Mouse (Mus musculus) hindbrain, embryonic 12.5 days (tissue): ENCODE data around the gene Ddx58. TPM values are rescaled to one million over a fixed set of nuclear protein-coding genes. Genes with fewer than 3 reads are reported as not detected.
A peak's percentile ranks its signal among the peaks of the same experiment; 100 is the strongest.

Experiments used
- ATAC-seq: fragments of 200-750 bp; cut with Nextera tagmentation; 2 replicates; pipeline ENCODE4 v1.8.0; 2017; ENCODE audit warnings: moderate TSS enrichment; ENCODE audit not compliant: low FRiP score
- H3K27ac ChIP-seq: fragments of 300-500 bp; sonication (generic); 2 replicates; pipeline ENCODE4 v1.5.1; 2016; ENCODE audit warnings: mild to moderate bottlenecking
- H3K27me3 ChIP-seq: fragments of 300-500 bp; sonication (generic); 2 replicates; pipeline ENCODE4 v1.6.1; 2016; ENCODE audit warnings: mild to moderate bottlenecking
- H3K36me3 ChIP-seq: fragments of 300-500 bp; sonication (generic); 2 replicates; pipeline ENCODE4 v1.6.1; 2016; ENCODE audit warnings: mild to moderate bottlenecking
- H3K4me1 ChIP-seq: fragments of 300-500 bp; sonication (generic); 2 replicates; pipeline ENCODE4 v1.6.1; 2016
- H3K4me2 ChIP-seq: fragments of 300-500 bp; sonication (generic); replicated peaks from 2 replicates; pipeline ENCODE4 v1.6.1; 2016; ENCODE audit warnings: mild to moderate bottlenecking
- H3K4me3 ChIP-seq: fragments of 300-500 bp; sonication (generic); 2 replicates; pipeline ENCODE4 v1.5.1; 2016; ENCODE audit warnings: mild to moderate bottlenecking
- H3K9ac ChIP-seq: fragments of 300-500 bp; sonication (generic); 2 replicates; pipeline ENCODE4 v1.6.1; 2016; ENCODE audit warnings: mild to moderate bottlenecking, moderate library complexity
- H3K9me3 ChIP-seq: fragments of 300-500 bp; sonication (generic); replicated peaks from 2 replicates; pipeline ENCODE4 v1.6.1; 2016; ENCODE audit warnings: mild to moderate bottlenecking
- WGBS: fragments of 180-500 bp; shearing (Covaris S2); methylation state at CpG from one replicate; pipeline ENCODE4 v1.1.7; 2016; 5-methylcytosine and 5-hydroxymethylcytosine counted together
- polyA plus RNA-seq: library from polyadenylated mRNA; unstranded; fragments of >200 nt; fragmentation: Nextera tagmentation; extraction: Ambion mirVana; gene quantifications from 2 replicates; pipeline ENCODE4 v1.2.1, GENCODE M21; 2016

The Ddx58 gene
- polyA plus RNA-seq, 1 experiment from 2014 or later = 7.6 TPM

GRCm38 (mm10) chr4:40254385-40255103, 14.9 kb upstream of the Ddx58 start:
- H3K36me3 ChIP-seq = peaks cover 15% of the 10 kb centered on the region
- H3K27me3 ChIP-seq = no peaks in the 10 kb centered on the region
- WGBS = 86% methylated on average over 8 of the region's 8 CpGs
- H3K4me1 ChIP-seq = no peaks in the 10 kb centered on the region
- no peak overlapping the region for H3K4me2 ChIP-seq
- H3K9me3 ChIP-seq = no peaks in the 10 kb centered on the region
- H3K4me3 ChIP-seq = no peak overlapping the region
- ATAC-seq = no peak
- no peak overlapping the region for H3K9ac ChIP-seq
- H3K27ac ChIP-seq = no peak overlapping the region

DNA sequence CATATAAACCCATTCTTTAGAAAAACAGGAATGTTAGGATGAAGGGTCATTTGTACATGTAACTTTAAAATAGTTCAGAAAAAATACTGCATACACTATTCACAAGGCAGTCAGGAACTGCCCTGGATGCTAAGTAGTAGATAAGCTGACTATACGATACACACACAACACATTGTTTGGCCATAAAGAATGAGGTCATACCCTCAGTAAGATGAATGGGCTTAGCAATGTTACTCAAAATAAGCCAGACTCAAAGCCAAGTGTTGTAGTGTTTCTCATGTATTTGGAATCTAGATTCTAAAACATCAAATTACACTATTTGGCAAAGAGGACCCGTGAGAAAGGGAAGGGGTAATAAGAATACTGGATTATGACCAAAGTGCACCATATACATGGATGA, 14.1 kb upstream of the Ddx58 start:
- no peaks in the 10 kb centered on the region for H3K9me3 ChIP-seq
- ATAC-seq = no peak
- no peak overlapping the region for H3K4me2 ChIP-seq
- no peaks in the 10 kb centered on the region for H3K27me3 ChIP-seq
- H3K9ac ChIP-seq = no peak overlapping the region
- H3K27ac ChIP-seq = no peak overlapping the region
- WGBS = 85% methylated on average over 2 of the region's 2 CpGs
- peaks cover 10% of the 10 kb centered on the region; the same call in 1 of the 2 replicates for H3K36me3 ChIP-seq
- H3K4me3 ChIP-seq = no peak overlapping the region
- H3K4me1 ChIP-seq = no peaks in the 10 kb centered on the region

DNA sequence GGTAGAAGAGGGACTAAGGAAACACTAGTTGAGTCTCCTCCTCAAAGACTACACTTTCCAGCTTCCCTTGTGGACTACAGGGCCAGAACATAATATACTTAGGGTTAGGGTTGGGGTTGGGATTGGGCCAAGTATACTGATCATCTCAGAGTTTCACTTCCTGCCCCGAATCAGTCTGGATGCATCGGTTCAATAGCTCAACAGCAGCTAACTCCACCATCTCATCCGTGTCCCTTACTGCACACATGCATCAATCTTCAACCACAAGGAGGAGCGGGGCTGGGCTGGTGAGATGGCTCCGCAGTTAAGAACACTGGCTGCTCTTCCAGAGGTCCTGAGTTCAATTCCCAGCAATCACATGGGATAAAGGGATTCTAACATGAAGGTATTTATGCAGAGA, 11.4 kb upstream of the Ddx58 start:
- Histone ChIP-seq H3K27me3 (no peaks in the 10 kb centered on the region), H3K36me3 (no peaks in the 10 kb centered on the region), H3K9ac (no peak overlapping the region), H3K27ac (no peak overlapping the region), H3K4me2 (no peak overlapping the region), H3K9me3 (no peaks in the 10 kb centered on the region), H3K4me1 (no peaks in the 10 kb centered on the region), H3K4me3 (no peak overlapping the region)
- WGBS = 90% methylated on average over 5 of the region's 5 CpGs
- no peak for ATAC-seq

DNA sequence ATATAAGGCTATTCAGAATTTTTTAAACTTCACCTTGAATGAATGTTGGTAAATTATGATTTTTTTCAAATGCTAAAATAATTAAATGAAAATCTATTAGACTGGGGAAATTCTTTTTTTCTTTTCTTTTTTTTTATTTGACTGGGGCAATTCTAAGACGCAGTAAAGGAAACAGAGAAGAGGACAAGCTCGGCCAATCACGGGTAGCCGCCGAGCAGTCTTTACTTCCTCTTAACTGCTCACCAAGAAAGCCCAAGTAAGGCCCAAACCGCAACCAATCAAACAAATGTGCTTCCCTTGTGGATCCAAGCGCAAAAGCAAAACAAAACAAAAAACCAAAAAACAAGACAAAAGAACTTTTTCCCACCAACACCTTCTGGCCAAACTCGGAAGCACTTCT, 4.4 kb upstream of the Ddx58 start:
- no peak for ATAC-seq
- no peaks in the 10 kb centered on the region for H3K36me3 ChIP-seq
- H3K4me1 ChIP-seq = peaks cover 9% of the 10 kb centered on the region
- H3K27me3 ChIP-seq = no peaks in the 10 kb centered on the region
- no peak overlapping the region for H3K4me3 ChIP-seq
- 86% methylated on average over 8 of the region's 8 CpGs for WGBS
- H3K4me2 ChIP-seq = no peak overlapping the region
- no peak overlapping the region for H3K9ac ChIP-seq
- H3K9me3 ChIP-seq = no peaks in the 10 kb centered on the region
- no peak overlapping the region for H3K27ac ChIP-seq

GRCm38 (mm10) chr4:40243006-40243405, 3.4 kb upstream of the Ddx58 start:
- WGBS = 80% methylated on average over 4 of the region's 4 CpGs

DNA sequence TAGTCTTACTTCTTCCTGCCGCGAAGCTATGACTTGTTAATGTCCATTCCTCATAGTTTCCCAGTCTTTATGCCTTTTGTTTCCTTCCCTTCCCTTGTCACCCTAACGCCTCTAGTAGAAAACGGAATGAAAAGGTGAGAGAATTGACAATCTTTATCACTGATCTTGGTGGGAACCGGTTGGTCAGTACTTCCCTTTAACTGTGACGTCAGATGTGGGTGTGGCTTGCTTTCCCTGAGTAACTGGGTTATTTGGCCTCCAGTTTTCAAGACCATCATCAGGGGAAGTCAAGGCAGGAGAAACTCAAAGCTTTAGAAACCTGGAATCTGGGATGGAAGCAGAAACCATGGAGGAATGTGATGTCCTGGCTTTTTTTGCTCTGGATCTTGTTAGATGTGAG, 2.3 kb upstream of the Ddx58 start:
- no peaks in the 10 kb centered on the region for H3K27me3 ChIP-seq
- H3K4me3 ChIP-seq = no peak overlapping the region
- 51% methylated on average over 6 of the region's 6 CpGs for WGBS
- ATAC-seq = no peak
- no peaks in the 10 kb centered on the region for H3K9me3 ChIP-seq
- no peak overlapping the region for H3K9ac ChIP-seq
- H3K4me1 ChIP-seq = peaks cover 14% of the 10 kb centered on the region
- H3K27ac ChIP-seq = no peak overlapping the region
- no peaks in the 10 kb centered on the region for H3K36me3 ChIP-seq
- H3K4me2 ChIP-seq = no peak overlapping the region

More at GRCm38 (mm10) chr4:40243006-40243405, 3.4 kb upstream of the Ddx58 start:
- Histone ChIP-seq H3K4me3 (no peak overlapping the region), H3K27ac (no peak overlapping the region), H3K9me3 (no peaks in the 10 kb centered on the region), H3K9ac (no peak overlapping the region), H3K4me2 (no peak overlapping the region), H3K4me1 (peaks cover 14% of the 10 kb centered on the region), H3K27me3 (no peaks in the 10 kb centered on the region), H3K36me3 (no peaks in the 10 kb centered on the region)
- ATAC-seq = no peak

- no peaks in the 10 kb centered on the region for H3K27me3 ChIP-seq
- no peaks in the 10 kb centered on the region for H3K36me3 ChIP-seq
- peak overlapping the region; percentile 40 for H3K4me3 ChIP-seq
- H3K9me3 ChIP-seq = no peaks in the 10 kb centered on the region
- H3K4me1 ChIP-seq = peaks cover 14% of the 10 kb centered on the region
- H3K27ac ChIP-seq = no peak overlapping the region
- H3K9ac ChIP-seq = no peak overlapping the region
- peak overlapping the region; percentile 78 for H3K4me2 ChIP-seq
- ATAC-seq = peak; percentile 43; the same call in 1 of the 2 replicates
- 46% methylated on average over 5 of the region's 5 CpGs for WGBS
Measured at GRCm38 (mm10) chr4:40240272-40240744, 680 bp upstream of the Ddx58 start.

DNA sequence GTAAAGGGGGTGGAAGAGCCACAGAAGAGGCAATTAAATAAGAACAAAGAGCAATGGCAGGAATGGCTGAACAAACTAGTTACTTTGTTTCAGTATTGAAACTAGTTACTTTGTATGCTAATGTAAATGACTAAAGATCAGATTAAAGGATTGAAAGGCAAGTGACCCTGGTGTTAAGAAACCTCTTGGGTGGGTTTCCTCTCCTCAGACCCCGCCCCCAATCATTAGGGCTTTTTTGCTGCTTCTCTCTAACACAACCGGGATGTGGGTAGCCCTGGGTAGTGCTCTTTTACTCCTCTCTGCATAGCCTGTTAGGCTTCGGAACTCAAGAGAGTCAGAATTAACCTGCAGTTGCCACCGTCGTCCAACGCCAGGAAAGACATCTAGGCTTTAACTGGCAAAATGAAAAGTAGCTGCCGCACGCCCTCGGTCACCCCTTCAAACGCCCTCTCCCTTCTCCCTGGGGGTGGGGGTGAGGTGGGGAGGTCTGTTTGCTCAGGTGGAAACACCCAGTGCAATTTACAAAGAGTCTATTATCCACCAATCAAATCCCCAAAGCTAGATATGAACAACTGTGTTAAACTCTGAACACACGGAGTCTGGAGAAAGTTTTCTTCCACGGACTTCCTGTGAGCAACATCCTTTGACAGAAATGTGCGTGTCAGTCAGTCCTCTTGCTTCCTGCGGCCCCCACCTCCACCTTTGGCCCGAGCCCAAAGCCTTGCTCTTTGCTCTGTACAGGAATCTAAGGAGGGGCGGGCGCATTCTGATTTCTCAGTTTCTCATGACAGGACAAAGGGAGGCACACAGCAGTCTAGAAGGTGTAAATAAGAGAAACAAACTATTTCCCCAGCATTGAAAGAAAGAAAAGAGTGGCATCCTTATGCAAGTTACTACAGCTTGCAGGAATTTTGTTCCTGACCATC, 882 bp downstream of the Ddx58 start:
- Histone ChIP-seq H3K36me3 (no peaks in the 10 kb centered on the region), H3K9ac (peak overlapping the region; percentile 46), H3K4me3 (peak overlapping the region; percentile 40), H3K4me1 (peaks cover 14% of the 10 kb centered on the region), H3K27me3 (no peaks in the 10 kb centered on the region), H3K9me3 (no peaks in the 10 kb centered on the region), H3K27ac (no peak overlapping the region), H3K4me2 (peak overlapping the region; percentile 78)
- WGBS = 4% methylated on average over 17 of the region's 17 CpGs
- ATAC-seq = 0 out of 2 replicates have a peak, but pooled peaks have one; percentile 61

- Histone ChIP-seq H3K27ac (no peak overlapping the region), H3K4me3 (no peak overlapping the region), H3K4me2 (no peak overlapping the region), H3K9me3 (no peaks in the 10 kb centered on the region), H3K4me1 (peaks cover 14% of the 10 kb centered on the region), H3K27me3 (no peaks in the 10 kb centered on the region), H3K36me3 (no peaks in the 10 kb centered on the region), H3K9ac (no peak overlapping the region)
- WGBS = 91% methylated on average over 4 of the region's 4 CpGs
- no peak for ATAC-seq
Measured at GRCm38 (mm10) chr4:40236829-40237228, 2.8 kb downstream of the Ddx58 start.

- H3K27ac ChIP-seq = no peak overlapping the region
- H3K4me1 ChIP-seq = peaks cover 8% of the 10 kb centered on the region
- H3K9ac ChIP-seq = no peak overlapping the region
- H3K36me3 ChIP-seq = no peaks in the 10 kb centered on the region
- H3K4me3 ChIP-seq = no peak overlapping the region
- H3K27me3 ChIP-seq = no peaks in the 10 kb centered on the region
- no peak overlapping the region for H3K4me2 ChIP-seq
- WGBS = 71% methylated on average over 6 of the region's 6 CpGs
- no peaks in the 10 kb centered on the region for H3K9me3 ChIP-seq
- no peak for ATAC-seq
Measured at GRCm38 (mm10) chr4:40234256-40234655, 5.4 kb downstream of the Ddx58 start.

GRCm38 (mm10) chr4:40233062-40233664, 6.5 kb downstream of the Ddx58 start:
- Histone ChIP-seq H3K4me3 (no peak overlapping the region), H3K36me3 (no peaks in the 10 kb centered on the region), H3K4me2 (no peak overlapping the region), H3K9ac (no peak overlapping the region), H3K9me3 (no peaks in the 10 kb centered on the region), H3K4me1 (no peaks in the 10 kb centered on the region), H3K27me3 (no peaks in the 10 kb centered on the region), H3K27ac (no peak overlapping the region)
- ATAC-seq = no peak
- WGBS = 94% methylated on average over 7 of the region's 7 CpGs

DNA sequence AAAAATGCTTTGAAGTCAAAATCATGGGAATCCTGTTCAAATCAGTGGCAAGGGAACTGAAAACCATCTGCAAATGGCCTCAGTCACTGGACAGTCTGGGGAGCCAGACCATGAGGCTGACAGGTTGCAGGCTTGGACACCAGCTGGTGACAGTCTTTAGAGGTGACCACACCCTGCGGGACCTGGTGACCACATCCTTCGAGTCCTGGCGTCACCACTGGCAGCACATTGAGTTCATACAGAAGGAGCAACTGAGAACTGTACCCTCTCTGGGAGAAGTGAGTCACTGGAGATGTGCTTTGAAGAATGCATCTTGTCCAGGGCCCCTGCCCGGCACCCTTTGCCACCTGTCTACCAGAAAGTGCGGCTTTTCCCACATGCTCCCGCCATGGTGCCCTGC, 9.9 kb downstream of the Ddx58 start:
- Histone ChIP-seq H3K27me3 (no peaks in the 10 kb centered on the region), H3K4me2 (no peak overlapping the region), H3K9me3 (no peaks in the 10 kb centered on the region), H3K27ac (no peak overlapping the region), H3K9ac (no peak overlapping the region), H3K4me3 (no peak overlapping the region), H3K4me1 (no peaks in the 10 kb centered on the region), H3K36me3 (no peaks in the 10 kb centered on the region)
- no peak for ATAC-seq
- WGBS = 95% methylated on average over 6 of the region's 6 CpGs
